Mouse (Mus musculus) heart, postnatal 10 days (tissue): ENCODE results near the gene Rab10. TPM values are rescaled to one million over a fixed set of nuclear protein-coding genes. Genes with fewer than 3 reads are reported as not detected.

Source experiments
- DNase-seq, 2 experiments: peaks; one replicate each; pipeline ENCODE4 v3.0.0; 2021
- intact Hi-C: fragments of 180-260 bp; cut with DNase I; formaldehyde crosslinking; loops from one replicate; pipeline ENCODE4 v1.15.1; 2025
- total RNA-seq, 2 experiments: library from RNA; stranded (reverse); gene quantifications; 2 replicates each; pipeline ENCODE4 v1.2.3; 2021

Rab10 gene
- total RNA-seq: 100 to 1,000 TPM; 121 to 123 TPM

GRCm38 (mm10) chr12:3309391-3310320 is at the start of gene Rab10:
TSS of gene Rab10 (minus strand) at chr12:3309969.
- peak; percentile 98 to 99 for DNase-seq
- intact Hi-C loops: loop anchor here (2.0 to 5.0 kb wide), 3 partner anchors 48 to 75 kb away; no protein-coding TSS in a partner anchor

- peak; percentile 81 to 90 for DNase-seq
- intact Hi-C loops: loop anchor here (1.0 to 5.0 kb wide), 4 partner anchors 31 to 262 kb away; no protein-coding TSS in a partner anchor
Observed at GRCm38 (mm10) chr12:3359302-3359701, 49.5 kb upstream of the Rab10 start.

- intact Hi-C loops: loop anchor here (5.0 kb wide), 2 partner anchors 45 to 105 kb away; no protein-coding TSS in a partner anchor
- DNase-seq: no peak
Observed at GRCm38 (mm10) chr12:3356824-3357223, 47.1 kb upstream of the Rab10 start.

GRCm38 (mm10) chr12:3355068-3355467 is 45.3 kb upstream of the Rab10 start:
- no peak for DNase-seq
- intact Hi-C loops: loop anchor here (5.0 kb wide), 2 partner anchors 43 to 103 kb away; no protein-coding TSS in a partner anchor

GRCm38 (mm10) chr12:3352216-3352615 is 42.4 kb upstream of the Rab10 start:
- intact Hi-C loops: no loop called here
- no peak for DNase-seq

- intact Hi-C loops: no loop called here
Observed at GRCm38 (mm10) chr12:3350136-3350535, 40.4 kb upstream of the Rab10 start.

GRCm38 (mm10) chr12:3349387-3349786 is 39.6 kb upstream of the Rab10 start:
- no peak for DNase-seq
- intact Hi-C loops: no loop called here

More at GRCm38 (mm10) chr12:3350136-3350535, 40.4 kb upstream of the Rab10 start:
- DNase-seq: peak; percentile 33 to 35

- intact Hi-C loops: no loop called here
Observed at GRCm38 (mm10) chr12:3347682-3348081, 37.9 kb upstream of the Rab10 start.

GRCm38 (mm10) chr12:3345038-3345437 is 35.3 kb upstream of the Rab10 start:
- intact Hi-C loops: no loop called here
- no peak for DNase-seq

More at GRCm38 (mm10) chr12:3347682-3348081, 37.9 kb upstream of the Rab10 start:
- no peak for DNase-seq

GRCm38 (mm10) chr12:3344155-3344554 is 34.4 kb upstream of the Rab10 start:
- no peak for DNase-seq
- intact Hi-C loops: no loop called here

GRCm38 (mm10) chr12:3338931-3339330 is 29.2 kb upstream of the Rab10 start:
- intact Hi-C loops: no loop called here
- DNase-seq: no peak

GRCm38 (mm10) chr12:3329677-3330076 is 19.9 kb upstream of the Rab10 start:
- intact Hi-C loops: no loop called here
- DNase-seq: no peak

- intact Hi-C loops: no loop called here
- no peak for DNase-seq
Observed at GRCm38 (mm10) chr12:3325232-3325631, 15.5 kb upstream of the Rab10 start.

GRCm38 (mm10) chr12:3323241-3323640 is 13.5 kb upstream of the Rab10 start:
- intact Hi-C loops: no loop called here
- DNase-seq: peak; percentile 3 to 12

- DNase-seq: peak; percentile 58 to 66
- intact Hi-C loops: no loop called here
Observed at GRCm38 (mm10) chr12:3319377-3319776, 9.6 kb upstream of the Rab10 start.

GRCm38 (mm10) chr12:3316937-3317336 is 7.2 kb upstream of the Rab10 start:
- DNase-seq: no peak
- intact Hi-C loops: no loop called here

- intact Hi-C loops: no loop called here
- peak; percentile 32 to 33 for DNase-seq
Observed at GRCm38 (mm10) chr12:3316083-3316482, 6.3 kb upstream of the Rab10 start.

- DNase-seq: no peak
- intact Hi-C loops: loop anchor here (5.0 kb wide), 1 partner anchor 44 kb away; no protein-coding TSS in a partner anchor
Observed at GRCm38 (mm10) chr12:3312886-3313285, 3.1 kb upstream of the Rab10 start.

GRCm38 (mm10) chr12:3310321-3310692 is 538 bp upstream of the Rab10 start:
- no peak for DNase-seq
- intact Hi-C loops: loop anchor here (5.0 kb wide), 1 partner anchor 47 kb away; no protein-coding TSS in a partner anchor

GRCm38 (mm10) chr12:3308541-3309241 is 1.1 kb downstream of the Rab10 start:
- intact Hi-C loops: loop anchor here (2.0 to 5.0 kb wide), 2 partner anchors 56 to 74 kb away; no protein-coding TSS in a partner anchor
- peak; percentile 20 to 38 for DNase-seq

GRCm38 (mm10) chr12:3307587-3307986 is 2.2 kb downstream of the Rab10 start:
- no peak for DNase-seq
- intact Hi-C loops: loop anchor here (5.0 kb wide), 1 partner anchor 55 kb away; no protein-coding TSS in a partner anchor
